Mouse (Mus musculus) megakaryocyte, adult 5-6 weeks (primary cell): ENCODE data around the gene Ppm1m. TPM values are rescaled to one million over a fixed set of nuclear protein-coding genes. Genes with fewer than 3 reads are reported as not detected.

ENCODE experiments used
- ATAC-seq: 2 replicates; pipeline ENCODE4 v1.8.0; 2016; ENCODE audit warnings: mild to moderate bottlenecking, inconsistent platforms; ENCODE audit not compliant: poor library complexity, severe bottlenecking
- total RNA-seq, 2 experiments: library from RNA; stranded (forward) in 1 of 2; stranded (reverse) in 1 of 2; fragments of 153-499, 151-499 nt in 1 of 2; fragments of 221-1000, 200-1000 nt in 1 of 2; gene quantifications; 2 replicates each; pipeline versions ENCODE4 v1.2.3 to v1.2.4; 2015 to 2017

Ppm1m gene
- total RNA-seq (2015) (42.3 and 52.2 TPM in 2 replicates), total RNA-seq (2017) (46.4 and 49.6 TPM in 2 replicates)

- peak; percentile 26 for ATAC-seq
Observed at GRCm38 (mm10) chr9:106199535-106200272, at the start of gene Ppm1m. Gene Ppm1m, minus strand, starts transcription at chr9:106199746.

- peak; percentile 61 for ATAC-seq
Observed at GRCm38 (mm10) chr9:106242813-106243488, 43.4 kb upstream of the Ppm1m start.

- no peak for ATAC-seq
Observed at GRCm38 (mm10) chr9:106241541-106242164, 42.1 kb upstream of the Ppm1m start.

- no peak for ATAC-seq
Observed at GRCm38 (mm10) chr9:106237878-106238277, 38.3 kb upstream of the Ppm1m start.

GRCm38 (mm10) chr9:106237401-106237800 is 37.9 kb upstream of the Ppm1m start:
- ATAC-seq: no peak

GRCm38 (mm10) chr9:106236818-106237211 is 37.3 kb upstream of the Ppm1m start:
- ATAC-seq: no peak

- ATAC-seq: no peak
Observed at GRCm38 (mm10) chr9:106236156-106236817, 36.7 kb upstream of the Ppm1m start.

GRCm38 (mm10) chr9:106235194-106235830 is 35.8 kb upstream of the Ppm1m start:
- no peak for ATAC-seq

- ATAC-seq: no peak
Observed at GRCm38 (mm10) chr9:106233953-106234352, 34.4 kb upstream of the Ppm1m start.

- ATAC-seq: no peak
Observed at GRCm38 (mm10) chr9:106232956-106233355, 33.4 kb upstream of the Ppm1m start.

GRCm38 (mm10) chr9:106231816-106232215 is 32.3 kb upstream of the Ppm1m start:
- ATAC-seq: no peak

GRCm38 (mm10) chr9:106231220-106231619 is 31.7 kb upstream of the Ppm1m start:
- ATAC-seq: no peak

- no peak for ATAC-seq
Observed at GRCm38 (mm10) chr9:106230734-106231106, 31.2 kb upstream of the Ppm1m start.

- peak; percentile 78 for ATAC-seq
Observed at GRCm38 (mm10) chr9:106230051-106230733, 30.6 kb upstream of the Ppm1m start.

- ATAC-seq: no peak
Observed at GRCm38 (mm10) chr9:106227790-106228429, 28.4 kb upstream of the Ppm1m start.

GRCm38 (mm10) chr9:106226151-106226682 is 26.7 kb upstream of the Ppm1m start:
- peak; percentile 31 for ATAC-seq

GRCm38 (mm10) chr9:106225469-106226150 is 26.1 kb upstream of the Ppm1m start:
- ATAC-seq: no peak

GRCm38 (mm10) chr9:106222994-106223393 is 23.4 kb upstream of the Ppm1m start:
- ATAC-seq: peak; percentile 57
